Mouse (Mus musculus) MEL (cell line): Measurements from ENCODE around the gene Celf2. TPM values are rescaled to one million over a fixed set of nuclear protein-coding genes. Genes with fewer than 3 reads are reported as not detected.

Source experiments
- DNase-seq: peaks from one replicate; pipeline ENCODE4 v3.0.0; 2011; ENCODE audit warnings: low read depth, low spot score
- H3K27ac ChIP-seq: 2 replicates; pipeline ENCODE4 v1.5.1; 2012; ENCODE audit warnings: low read depth, mild to moderate bottlenecking, control low read depth, low read length, moderate library complexity; ENCODE audit not compliant: control insufficient read depth
- H3K27me3 ChIP-seq, 2 experiments: fragments of 150-350 bp in 1 of 2; sonication (generic) in 1 of 2; 2 replicates each; pipeline ENCODE4 v1.6.1; 2012; ENCODE audit warnings: low read length in 2 of 2, mild to moderate bottlenecking in 2 of 2, improper control_type of control experiment in 1 of 2, moderate library complexity in 1 of 2; ENCODE audit not compliant: insufficient read depth in 2 of 2, control insufficient read depth in 1 of 2
- H3K36me3 ChIP-seq, 2 experiments: 2 replicates each; pipeline ENCODE4 v1.6.1; 2012 to 2014; ENCODE audit warnings: low read length in 2 of 2, improper control_type of control experiment in 1 of 2, inconsistent platforms in 1 of 2, mild to moderate bottlenecking in 1 of 2; ENCODE audit not compliant: insufficient read depth in 2 of 2, control insufficient read depth in 1 of 2
- H3K4me1 ChIP-seq, 2 experiments: fragments of 150-350 bp in 1 of 2; sonication (generic) in 1 of 2; 2 replicates each; pipeline ENCODE4 v1.6.1; 2012; ENCODE audit warnings: low read length in 2 of 2, improper control_type of control experiment in 1 of 2, mild to moderate bottlenecking in 1 of 2; ENCODE audit not compliant: insufficient read depth in 2 of 2, control insufficient read depth in 1 of 2
- H3K4me3 ChIP-seq, 2 experiments: fragments of 150-350 bp in 1 of 2; sonication (generic) in 1 of 2; 2 replicates each; pipeline ENCODE4 v1.5.1; 2012; ENCODE audit warnings: low read depth in 2 of 2, low read length in 2 of 2, mild to moderate bottlenecking in 2 of 2, moderate library complexity in 2 of 2, control low read depth in 1 of 2, improper control_type of control experiment in 1 of 2; ENCODE audit not compliant: control insufficient read depth in 1 of 2, insufficient read depth in 1 of 2
- H3K79me2 ChIP-seq: 2 replicates; pipeline ENCODE4 v1.6.1; 2012; ENCODE audit warnings: mild to moderate bottlenecking, low read length, moderate library complexity; ENCODE audit not compliant: control insufficient read depth, poor library complexity, insufficient read depth
- H3K9ac ChIP-seq: 2 replicates; pipeline ENCODE4 v1.6.1; 2012; ENCODE audit warnings: low read depth, mild to moderate bottlenecking, control low read depth, low read length, moderate library complexity; ENCODE audit not compliant: control insufficient read depth, poor library complexity, severe bottlenecking
- H3K9me3 ChIP-seq: fragments of 150-350 bp; sonication (generic); replicated peaks from 2 replicates; pipeline ENCODE4 v1.6.1; 2012; ENCODE audit warnings: mild to moderate bottlenecking, low read length, improper control_type of control experiment, moderate library complexity; ENCODE audit not compliant: insufficient read depth
- BHLHE40 ChIP-seq: IDR thresholded peaks from 2 replicates; pipeline ENCODE4 v1.6.1; 2012; ENCODE audit warnings: low read depth, mild to moderate bottlenecking, inconsistent platforms, low read length, improper control_type of control experiment, borderline replicate concordance
- CHD1 ChIP-seq: IDR thresholded peaks from 2 replicates; pipeline ENCODE4 v1.6.1; 2012; ENCODE audit warnings: low read depth, mild to moderate bottlenecking, inconsistent platforms, low read length, improper control_type of control experiment
- E2F4 ChIP-seq: IDR thresholded peaks from 2 replicates; pipeline ENCODE4 v1.6.1; 2011; ENCODE audit warnings: low read depth, low read length, improper control_type of control experiment, borderline replicate concordance
- ELF1 ChIP-seq: IDR thresholded peaks from 2 replicates; pipeline ENCODE4 v1.6.1; 2014; ENCODE audit warnings: low read depth, mild to moderate bottlenecking, inconsistent platforms, low read length, improper control_type of control experiment, moderate library complexity
- GATA1 ChIP-seq: IDR thresholded peaks from 2 replicates; pipeline ENCODE4 v1.6.1; 2011; ENCODE audit warnings: low read depth, low read length, improper control_type of control experiment
- HCFC1 ChIP-seq: IDR thresholded peaks from 2 replicates; pipeline ENCODE4 v1.6.1; 2012; ENCODE audit warnings: low read depth, mild to moderate bottlenecking, inconsistent platforms, low read length, improper control_type of control experiment, moderate library complexity
- KAT2A ChIP-seq: conservative IDR thresholded peaks from 2 replicates; pipeline ENCODE4 v1.6.1; 2012; ENCODE audit warnings: low read depth, low read length, improper control_type of control experiment, inconsistent platforms
- MAZ ChIP-seq: IDR thresholded peaks from 2 replicates; pipeline ENCODE4 v1.6.1; 2012; ENCODE audit warnings: low read depth, mild to moderate bottlenecking, inconsistent platforms, low read length, improper control_type of control experiment
- MXI1 ChIP-seq: IDR thresholded peaks from 2 replicates; pipeline ENCODE4 v1.6.1; 2011; ENCODE audit warnings: mild to moderate bottlenecking, low read depth, low read length, improper control_type of control experiment
- MYB ChIP-seq: IDR thresholded peaks from 2 replicates; pipeline ENCODE4 v1.6.1; 2011; ENCODE audit warnings: mild to moderate bottlenecking, low read depth, low read length, improper control_type of control experiment
- MYC ChIP-seq: IDR thresholded peaks from 2 replicates; pipeline ENCODE4 v1.6.1; 2011; ENCODE audit warnings: low read depth, mild to moderate bottlenecking, low read length, improper control_type of control experiment, moderate library complexity
- NRF1 ChIP-seq: IDR thresholded peaks from 2 replicates; pipeline ENCODE4 v1.6.1; 2014; ENCODE audit warnings: low read depth, mild to moderate bottlenecking, inconsistent platforms, low read length, improper control_type of control experiment, moderate library complexity; ENCODE audit not compliant: poor library complexity, insufficient read depth, severe bottlenecking
- POLR2A ChIP-seq, 2 experiments: IDR thresholded peaks; 2 replicates each; pipeline ENCODE4 v1.6.1; 2011 to 2012; ENCODE audit warnings: low read length in 2 of 2, mild to moderate bottlenecking in 2 of 2, control low read depth in 1 of 2, improper control_type of control experiment in 1 of 2, low read depth in 1 of 2, moderate library complexity in 1 of 2; ENCODE audit not compliant: control insufficient read depth in 1 of 2, insufficient read depth in 1 of 2, poor library complexity in 1 of 2
- POLR2AphosphoS2 ChIP-seq: IDR thresholded peaks from 2 replicates; pipeline ENCODE4 v1.6.1; 2011; ENCODE audit warnings: low read length, improper control_type of control experiment
- RAD21 ChIP-seq: IDR thresholded peaks from 2 replicates; pipeline ENCODE4 v1.6.1; 2011; ENCODE audit warnings: mild to moderate bottlenecking, low read depth, low read length, improper control_type of control experiment
- RCOR1 ChIP-seq: IDR thresholded peaks from 2 replicates; pipeline ENCODE4 v1.6.1; 2012; ENCODE audit warnings: low read depth, mild to moderate bottlenecking, inconsistent platforms, low read length, improper control_type of control experiment
- SIN3A ChIP-seq: IDR thresholded peaks from 2 replicates; pipeline ENCODE4 v1.6.1; 2012; ENCODE audit warnings: low read length, improper control_type of control experiment, inconsistent platforms
- SMC3 ChIP-seq: IDR thresholded peaks from 2 replicates; pipeline ENCODE4 v1.6.1; 2011; ENCODE audit warnings: low read depth, low read length, improper control_type of control experiment
- TAL1 ChIP-seq: IDR thresholded peaks from 2 replicates; pipeline ENCODE4 v1.6.1; 2012; ENCODE audit warnings: mild to moderate bottlenecking, inconsistent platforms, low read length, moderate library complexity, mixed read lengths
- TCF12 ChIP-seq: IDR thresholded peaks from 2 replicates; pipeline ENCODE4 v1.6.1; 2014; ENCODE audit warnings: low read depth, mild to moderate bottlenecking, inconsistent platforms, low read length, improper control_type of control experiment, moderate library complexity
- USF1 ChIP-seq: IDR thresholded peaks from 2 replicates; pipeline ENCODE4 v1.6.1; 2014; ENCODE audit warnings: low read depth, mild to moderate bottlenecking, inconsistent platforms, low read length, improper control_type of control experiment, moderate library complexity
- USF2 ChIP-seq, 2 experiments: IDR thresholded peaks; 2 replicates each; pipeline ENCODE4 v1.6.1; 2011 to 2012; ENCODE audit warnings: improper control_type of control experiment in 2 of 2, low read length in 2 of 2, borderline replicate concordance in 1 of 2, inconsistent platforms in 1 of 2, low read depth in 1 of 2, mild to moderate bottlenecking in 1 of 2; ENCODE audit not compliant: insufficient read depth in 1 of 2
- ZKSCAN1 ChIP-seq: IDR thresholded peaks from 2 replicates; pipeline ENCODE4 v1.6.1; 2012; ENCODE audit warnings: low read depth, mild to moderate bottlenecking, inconsistent platforms, low read length, improper control_type of control experiment, moderate library complexity
- ZMIZ1 ChIP-seq: IDR thresholded peaks from 2 replicates; pipeline ENCODE4 v1.6.1; 2012; ENCODE audit warnings: low read depth, mild to moderate bottlenecking, inconsistent platforms, low read length, improper control_type of control experiment, moderate library complexity
- polyA plus RNA-seq, 2 experiments: library from polyadenylated mRNA; stranded (reverse) in 1 of 2; unstranded in 1 of 2; fragments of >175 nt in 1 of 2; fragments of >200 nt in 1 of 2; gene quantifications; 2 replicates each; pipeline versions ENCODE4 v1.2.1 to v1.2.4; 2012; ENCODE audit warnings: low replicate concordance in 2 of 2, low read depth in 1 of 2; ENCODE audit not compliant: insufficient read length in 2 of 2, insufficient read depth in 1 of 2, missing spikeins in 1 of 2
- total RNA-seq: library from RNA; depleted of rRNA; stranded (reverse); fragments of 300-350 nt; gene quantifications from 2 replicates; pipeline ENCODE4 v1.2.3, GENCODE M21; 2012

Celf2 gene
- total and polyA plus RNA-seq, 3 experiments: 8.9 to 16.7 TPM; not detected in 1

DNA sequence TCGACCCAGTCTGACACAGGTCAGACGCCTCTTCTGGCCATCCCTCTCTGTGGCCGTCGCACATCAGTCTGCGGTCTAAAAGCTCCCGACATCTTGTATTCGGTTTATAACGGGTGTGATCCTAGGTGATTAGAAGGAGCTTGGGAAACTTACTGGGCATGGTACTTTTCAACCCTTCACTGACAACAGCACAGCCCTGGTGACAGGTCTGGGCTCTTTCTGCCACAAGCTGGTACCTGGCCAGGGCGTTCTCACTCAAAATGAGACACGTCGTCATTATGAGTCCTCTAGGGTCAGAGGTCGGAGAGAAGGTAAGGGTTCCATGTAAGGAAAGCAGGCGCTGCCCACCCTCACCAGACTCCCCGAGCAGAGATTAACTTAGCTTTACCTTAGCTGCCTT is 915.6 kb downstream of the Celf2 start:
- H3K79me2 ChIP-seq: no peaks in the 10 kb centered on the region
- no peak overlapping the region for H3K27ac ChIP-seq
- H3K9ac ChIP-seq: no peak overlapping the region
- no peaks in the 10 kb centered on the region for H3K36me3 ChIP-seq
- H3K27me3 ChIP-seq: no peaks in the 10 kb centered on the region
- H3K4me1 ChIP-seq: no peaks in the 10 kb centered on the region
- no peak for DNase-seq
- H3K4me3 ChIP-seq: no peak overlapping the region
- no peak for TF ChIP-seq ZMIZ1
- no peak for TF ChIP-seq E2F4
- no peak for TF ChIP-seq NRF1
- no peak for TF ChIP-seq CHD1
- no peak for TF ChIP-seq POLR2AphosphoS2
- TF ChIP-seq GATA1: no peak
- no peak for TF ChIP-seq MAZ
- TF ChIP-seq TCF12: no peak
- no peak for TF ChIP-seq MXI1
- TF ChIP-seq RAD21: no peak
- no peak for TF ChIP-seq MYC
- TF ChIP-seq HCFC1: no peak
- TF ChIP-seq TAL1: no peak
- TF ChIP-seq ELF1: no peak
- TF ChIP-seq USF2 (IDR thresholded peaks at IDR 0.05; ENCODE audit: borderline replicate concordance in 1 of 2, insufficient read depth in 1 of 2, low read depth in 1 of 2, low read length in 2 of 2): no peak
- TF ChIP-seq MYB: no peak
- no peak for TF ChIP-seq SIN3A
- no peak for TF ChIP-seq USF1
- TF ChIP-seq ZKSCAN1: no peak
- no peaks in the 10 kb centered on the region for H3K9me3 ChIP-seq

DNA sequence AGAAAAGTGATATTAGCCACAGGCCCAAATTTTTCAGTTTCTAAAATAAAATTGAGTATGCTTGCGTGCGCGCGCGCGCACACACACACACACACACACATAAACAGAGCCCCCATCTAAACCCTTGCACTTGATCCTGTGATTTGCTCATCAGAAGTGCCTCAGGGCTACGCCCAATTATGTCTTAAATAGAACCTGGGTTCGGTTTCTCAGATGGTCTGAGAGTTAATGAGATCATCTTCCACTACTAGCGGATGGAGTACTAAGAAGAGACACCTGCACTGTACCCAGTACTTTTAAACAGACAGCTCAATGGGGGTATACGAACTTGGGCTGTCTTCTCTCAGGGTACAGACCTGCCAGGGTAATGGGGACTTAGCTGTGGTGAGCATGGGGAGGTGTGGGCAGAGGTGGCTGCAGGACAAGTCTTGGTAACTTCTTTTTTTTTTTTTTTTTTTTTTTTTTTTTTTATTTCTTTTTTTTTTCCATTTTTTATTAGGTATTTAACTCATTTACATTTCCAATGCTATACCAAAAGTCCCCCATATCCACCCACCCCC is 923.2 kb downstream of the Celf2 start:
- H3K9ac ChIP-seq: no peak overlapping the region
- no peaks in the 10 kb centered on the region for H3K9me3 ChIP-seq
- H3K4me1 ChIP-seq: no peaks in the 10 kb centered on the region
- TF ChIP-seq BHLHE40 (no peak), KAT2A (no peak), ZMIZ1 (no peak), RCOR1 (no peak), POLR2A (IDR thresholded peaks at IDR 0.05; ENCODE audit: control insufficient read depth in 1 of 2, insufficient read depth in 1 of 2, low read depth in 1 of 2, low read length in 2 of 2, poor library complexity in 1 of 2) (no peak), SMC3 (no peak)
- TF ChIP-seq, all 39 proteins: peak for 0
- Histone ChIP-seq H3K4me3 (no peak overlapping the region), H3K36me3 (no peaks in the 10 kb centered on the region; a peak in 1 of 4 replicates), H3K27me3 (no peaks in the 10 kb centered on the region), H3K27ac (no peak overlapping the region), H3K79me2 (no peaks in the 10 kb centered on the region)
- no peak for DNase-seq
